Mouse (Mus musculus) forebrain, embryonic 16.5 days (tissue): Measurements from ENCODE around the gene Fcer1g. TPM values are rescaled to one million over a fixed set of nuclear protein-coding genes. Genes with fewer than 3 reads are reported as not detected.

Experiments used
- ATAC-seq: fragments of 200-750 bp; cut with Nextera tagmentation; 2 replicates; pipeline ENCODE4 v1.8.0; 2017; ENCODE audit warnings: mild to moderate bottlenecking, moderate library complexity
- H3K27ac ChIP-seq: fragments of 300-500 bp; sonication (generic); 2 replicates; pipeline ENCODE4 v1.5.1; 2014; ENCODE audit warnings: low read length, control low read depth
- H3K27me3 ChIP-seq: fragments of 300-500 bp; sonication (generic); replicated peaks from 2 replicates; pipeline ENCODE4 v1.6.1; 2014; ENCODE audit warnings: low read length; ENCODE audit not compliant: control insufficient read depth, insufficient read depth
- H3K36me3 ChIP-seq: fragments of 300-500 bp; sonication (generic); 2 replicates; pipeline ENCODE4 v1.6.1; 2014; ENCODE audit not compliant: control insufficient read depth, insufficient read depth
- H3K4me1 ChIP-seq: fragments of 300-500 bp; sonication (generic); replicated peaks from 2 replicates; pipeline ENCODE4 v1.6.1; 2014; ENCODE audit warnings: low read length; ENCODE audit not compliant: control insufficient read depth, insufficient read depth
- H3K4me2 ChIP-seq: fragments of 300-500 bp; sonication (generic); 2 replicates; pipeline ENCODE4 v1.6.1; 2014; ENCODE audit warnings: mild to moderate bottlenecking, low read length, control low read depth
- H3K4me3 ChIP-seq: fragments of 300-500 bp; sonication (generic); replicated peaks from 2 replicates; pipeline ENCODE4 v1.5.1; 2014; ENCODE audit warnings: mild to moderate bottlenecking, low read length, control low read depth
- H3K9ac ChIP-seq: fragments of 300-500 bp; sonication (generic); replicated peaks from 2 replicates; pipeline ENCODE4 v1.6.1; 2014; ENCODE audit warnings: low read depth, low read length, control low read depth
- H3K9me3 ChIP-seq: fragments of 300-500 bp; sonication (generic); 2 replicates; pipeline ENCODE4 v1.6.1; 2016; ENCODE audit warnings: low read length; ENCODE audit not compliant: control insufficient read depth
- WGBS: fragments of 180-500 bp; shearing (Covaris S2); extraction: QIAGEN DNeasy Blood & Tissue Kit; methylation state at CpG from one replicate; pipeline ENCODE4 v1.1.7; 2014; 5-methylcytosine and 5-hydroxymethylcytosine counted together
- polyA plus RNA-seq: library from polyadenylated mRNA; unstranded; fragments of >200 nt; fragmentation: Nextera tagmentation; extraction: Ambion mirVana; gene quantifications from 2 replicates; pipeline ENCODE4 v1.2.1, GENCODE M21; 2015

Gene Fcer1g
- polyA plus RNA-seq, 1 experiment from 2014 or later = 15.7 TPM

DNA sequence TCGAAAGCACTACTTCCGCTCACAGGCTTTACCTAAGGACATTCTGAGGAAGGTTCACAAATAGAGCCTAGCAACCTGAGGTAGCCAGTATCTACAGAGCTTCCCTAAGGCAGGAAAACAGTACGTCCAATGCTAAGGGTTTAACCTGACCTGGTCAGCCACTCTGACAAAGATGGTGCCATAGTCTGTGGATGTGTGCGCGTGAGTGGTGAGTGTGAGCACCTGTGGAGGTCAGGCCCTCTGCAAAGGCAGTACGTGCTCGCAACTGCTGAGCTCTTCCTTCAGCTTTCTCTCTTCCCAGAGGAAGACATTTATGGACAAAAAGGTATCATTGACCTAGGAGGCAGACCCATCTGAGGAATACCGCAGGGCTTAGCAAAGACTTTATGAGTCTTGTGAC lies 44.3 kb upstream of the Fcer1g start:
- peaks cover 22% of the 10 kb centered on the region for H3K36me3 ChIP-seq
- H3K4me1 ChIP-seq = peaks cover 18% of the 10 kb centered on the region
- no peak for ATAC-seq
- H3K27me3 ChIP-seq = no peaks in the 10 kb centered on the region
- H3K4me2 ChIP-seq = no peak overlapping the region
- no peaks in the 10 kb centered on the region for H3K9me3 ChIP-seq
- H3K4me3 ChIP-seq = no peak overlapping the region
- 95% methylated on average over 8 of the region's 8 CpGs for WGBS
- H3K27ac ChIP-seq = no peak overlapping the region
- no peak overlapping the region for H3K9ac ChIP-seq

DNA sequence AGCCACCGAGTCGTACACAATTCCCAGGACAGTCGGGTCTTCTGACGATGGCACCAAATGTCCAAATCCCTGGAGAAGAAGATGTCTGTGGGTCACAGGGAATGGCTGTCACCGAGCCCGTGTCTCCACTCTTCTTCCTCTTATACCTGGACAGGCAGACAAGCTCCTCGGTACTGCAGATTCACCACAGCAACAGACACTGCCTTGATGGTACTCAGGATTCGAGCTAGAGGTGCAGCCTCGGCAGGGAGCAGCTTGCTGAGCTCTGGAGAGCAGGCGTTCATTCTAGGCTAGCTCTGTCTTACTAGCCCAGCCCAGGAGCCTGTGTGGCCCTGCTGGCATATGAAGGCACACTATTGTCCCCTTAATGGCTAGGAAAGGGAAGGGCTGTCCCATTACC lies 43.6 kb upstream of the Fcer1g start:
- Histone ChIP-seq H3K4me2 (no peak overlapping the region), H3K9me3 (no peaks in the 10 kb centered on the region), H3K27ac (no peak overlapping the region), H3K27me3 (no peaks in the 10 kb centered on the region), H3K4me3 (no peak overlapping the region), H3K4me1 (peaks cover 18% of the 10 kb centered on the region), H3K9ac (no peak overlapping the region), H3K36me3 (peaks cover 22% of the 10 kb centered on the region)
- WGBS = 90% methylated on average over 10 of the region's 10 CpGs
- ATAC-seq = no peak

DNA sequence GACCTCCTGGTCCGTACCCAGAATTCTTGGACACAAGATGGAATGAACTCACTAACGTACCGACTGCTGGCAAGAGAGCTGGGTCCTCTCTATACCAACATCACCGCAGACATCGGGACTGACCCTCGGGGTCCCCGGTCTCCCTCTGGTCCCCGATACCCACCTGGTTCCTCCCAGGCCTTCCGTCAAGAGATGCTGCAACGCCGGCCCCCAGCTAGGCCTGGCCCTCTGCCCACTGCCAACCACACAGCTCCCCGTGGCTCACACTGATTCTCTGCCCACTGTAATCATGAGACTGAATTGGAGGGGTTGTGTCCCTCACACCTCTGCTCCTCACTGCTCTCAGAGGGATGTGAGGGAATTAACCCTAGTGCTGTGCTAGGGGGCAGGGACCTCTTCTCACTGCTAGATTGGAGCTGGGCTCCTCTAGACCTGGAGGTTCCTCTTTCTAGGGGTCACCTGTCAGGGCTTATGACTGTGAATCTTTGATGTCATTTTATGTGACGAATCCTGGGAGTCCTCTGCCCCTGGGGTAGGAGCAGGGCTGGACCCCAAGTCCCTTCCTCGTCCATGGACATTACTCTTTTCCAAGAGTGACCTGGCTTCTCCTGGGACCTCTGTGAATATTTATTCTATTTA lies 42.1 kb upstream of the Fcer1g start:
- Histone ChIP-seq H3K27ac (no peak overlapping the region), H3K27me3 (no peaks in the 10 kb centered on the region), H3K4me3 (no peak overlapping the region), H3K9ac (no peak overlapping the region), H3K4me1 (peaks cover 20% of the 10 kb centered on the region), H3K4me2 (no peak overlapping the region), H3K9me3 (no peaks in the 10 kb centered on the region), H3K36me3 (peaks cover 26% of the 10 kb centered on the region)
- no peak for ATAC-seq
- WGBS = 96% methylated on average over 14 of the region's 14 CpGs

DNA sequence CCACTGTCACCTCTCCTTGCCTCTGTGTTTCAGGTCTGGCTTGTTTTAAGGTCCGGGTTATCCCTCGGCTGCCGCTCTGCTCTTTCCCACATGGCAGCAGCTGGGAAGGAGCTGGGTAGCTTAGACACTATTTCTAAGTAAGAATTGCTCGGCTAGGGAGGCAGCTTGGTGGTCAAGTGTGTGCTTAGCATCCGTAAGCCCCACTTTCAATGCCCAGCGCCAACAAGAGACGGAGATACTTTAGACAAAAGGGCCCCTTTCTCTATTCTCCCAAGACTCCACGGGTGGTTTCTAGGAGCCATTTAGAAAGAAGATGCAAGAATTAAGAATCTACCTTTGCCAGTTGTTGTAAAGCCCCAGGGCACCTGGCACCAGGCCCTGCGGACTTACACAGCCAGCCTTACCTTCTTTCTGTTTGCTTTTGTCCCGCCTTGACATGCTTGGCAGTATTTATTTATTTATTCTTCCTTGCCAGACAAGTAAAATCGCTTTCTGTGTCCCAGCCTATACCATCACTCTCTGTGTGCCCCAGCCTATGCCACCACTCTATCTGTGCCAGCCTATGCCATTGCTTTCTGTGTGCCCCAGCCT lies 41.1 kb upstream of the Fcer1g start:
- Histone ChIP-seq H3K36me3 (peaks cover 26% of the 10 kb centered on the region), H3K4me3 (no peak overlapping the region), H3K9me3 (no peaks in the 10 kb centered on the region), H3K27me3 (no peaks in the 10 kb centered on the region), H3K4me2 (no peak overlapping the region), H3K4me1 (peaks cover 23% of the 10 kb centered on the region), H3K27ac (no peak overlapping the region), H3K9ac (no peak overlapping the region)
- 70% methylated on average over 11 of the region's 11 CpGs for WGBS
- no peak for ATAC-seq

DNA sequence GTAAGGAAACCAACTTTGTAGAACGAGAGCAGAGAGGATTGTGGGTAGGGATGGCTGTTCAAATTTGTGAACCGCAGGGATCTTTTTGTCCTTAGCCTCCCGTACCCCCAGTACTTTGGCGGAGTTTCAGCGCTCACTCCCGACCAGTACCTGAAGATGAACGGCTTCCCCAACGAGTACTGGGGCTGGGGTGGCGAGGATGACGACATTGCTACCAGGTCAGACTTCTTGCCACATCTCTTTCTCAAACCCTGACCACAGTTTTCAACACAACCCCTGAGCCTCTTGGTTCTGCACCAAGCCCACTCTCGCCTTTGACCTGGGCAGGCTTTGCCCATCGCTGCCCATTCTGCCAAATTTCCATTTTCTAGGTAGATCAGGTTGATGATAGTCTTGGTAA lies 40.0 kb upstream of the Fcer1g start:
- H3K9me3 ChIP-seq = no peaks in the 10 kb centered on the region
- no peak for ATAC-seq
- H3K27me3 ChIP-seq = no peaks in the 10 kb centered on the region
- no peak overlapping the region for H3K9ac ChIP-seq
- peaks cover 22% of the 10 kb centered on the region for H3K4me1 ChIP-seq
- WGBS = 90% methylated on average over 12 of the region's 12 CpGs
- peaks cover 26% of the 10 kb centered on the region for H3K36me3 ChIP-seq
- no peak overlapping the region for H3K4me2 ChIP-seq
- no peak overlapping the region for H3K4me3 ChIP-seq
- H3K27ac ChIP-seq = no peak overlapping the region

DNA sequence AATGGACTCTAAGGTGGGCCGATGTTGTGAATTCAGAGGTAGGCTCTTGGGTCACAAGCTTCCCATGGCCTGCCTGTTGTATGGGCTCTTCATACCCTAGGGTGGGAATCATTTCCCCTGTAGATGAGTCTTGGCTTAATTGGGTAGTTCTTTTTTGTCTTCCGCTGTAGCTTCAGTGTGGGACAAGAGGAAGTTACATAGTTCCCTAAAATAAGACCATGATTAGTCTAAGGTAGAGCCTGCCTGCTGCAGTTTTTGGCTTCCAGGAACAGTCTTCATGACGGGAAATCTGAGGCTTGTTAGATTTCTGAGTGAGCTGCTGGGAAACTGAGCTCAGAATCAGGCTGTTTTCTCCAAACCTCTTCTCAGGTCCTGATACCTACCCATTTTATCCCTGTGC lies 37.9 kb upstream of the Fcer1g start:
- Histone ChIP-seq H3K9me3 (no peaks in the 10 kb centered on the region), H3K9ac (no peak overlapping the region), H3K27me3 (no peaks in the 10 kb centered on the region), H3K4me1 (peaks cover 22% of the 10 kb centered on the region), H3K27ac (no peak overlapping the region), H3K4me2 (no peak overlapping the region), H3K4me3 (no peak overlapping the region), H3K36me3 (peaks cover 26% of the 10 kb centered on the region)
- WGBS = 94% methylated on average over 3 of the region's 3 CpGs
- ATAC-seq = no peak

DNA sequence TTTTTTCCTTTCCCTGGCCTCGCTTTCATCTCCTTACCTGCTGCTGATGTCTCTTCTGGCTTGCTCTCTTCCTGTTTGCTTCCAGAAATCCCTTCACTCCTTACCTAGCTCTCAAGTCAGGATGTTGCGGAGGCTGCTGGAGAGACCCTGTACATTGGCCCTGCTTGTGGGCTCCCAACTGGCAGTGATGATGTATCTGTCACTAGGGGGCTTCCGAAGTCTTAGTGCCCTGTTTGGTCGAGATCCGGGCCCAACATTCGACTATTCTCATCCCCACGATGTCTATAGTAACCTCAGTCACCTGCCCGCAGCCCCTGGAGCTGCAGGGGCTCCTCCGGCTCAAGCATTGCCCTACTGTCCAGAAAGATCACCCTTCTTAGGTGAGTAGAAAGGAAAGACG lies 37.5 kb upstream of the Fcer1g start:
- peak overlapping the region; percentile 92 for H3K4me2 ChIP-seq
- no peaks in the 10 kb centered on the region for H3K9me3 ChIP-seq
- H3K9ac ChIP-seq = no peak overlapping the region
- H3K4me1 ChIP-seq = peaks cover 22% of the 10 kb centered on the region
- no peak overlapping the region for H3K4me3 ChIP-seq
- ATAC-seq = no peak
- H3K27me3 ChIP-seq = no peaks in the 10 kb centered on the region
- 77% methylated on average over 10 of the region's 10 CpGs for WGBS
- H3K36me3 ChIP-seq = peaks cover 22% of the 10 kb centered on the region
- H3K27ac ChIP-seq = no peak overlapping the region

DNA sequence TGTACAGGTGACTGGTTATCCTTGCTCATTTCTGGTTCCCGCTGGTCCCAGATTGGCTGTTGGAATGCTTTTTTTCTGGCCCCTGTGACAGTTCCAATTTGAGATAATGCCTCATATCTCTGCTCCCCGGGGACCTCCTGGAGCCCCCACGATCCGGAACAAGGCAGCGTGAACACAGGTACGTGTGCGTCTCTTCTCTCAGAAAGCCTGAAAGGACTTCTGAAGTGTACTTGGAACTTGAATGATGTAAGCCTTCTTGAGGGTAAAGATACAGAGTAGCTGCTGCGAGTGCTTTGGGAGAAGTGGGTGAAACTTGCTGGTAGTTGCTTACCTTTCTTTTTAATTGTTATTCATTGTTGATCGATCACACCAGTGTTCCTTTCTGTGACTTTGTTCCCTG lies 37.0 kb upstream of the Fcer1g start:
- H3K27ac ChIP-seq = no peak overlapping the region
- H3K36me3 ChIP-seq = peaks cover 17% of the 10 kb centered on the region
- no peak for ATAC-seq
- no peaks in the 10 kb centered on the region for H3K27me3 ChIP-seq
- H3K4me1 ChIP-seq = peaks cover 22% of the 10 kb centered on the region
- H3K4me2 ChIP-seq = peak overlapping the region; percentile 92
- no peaks in the 10 kb centered on the region for H3K9me3 ChIP-seq
- H3K4me3 ChIP-seq = peak overlapping the region; percentile 61
- H3K9ac ChIP-seq = peak overlapping the region; percentile 73; the same call in 1 of the 2 replicates
- WGBS = 58% methylated on average over 9 of the region's 9 CpGs

DNA sequence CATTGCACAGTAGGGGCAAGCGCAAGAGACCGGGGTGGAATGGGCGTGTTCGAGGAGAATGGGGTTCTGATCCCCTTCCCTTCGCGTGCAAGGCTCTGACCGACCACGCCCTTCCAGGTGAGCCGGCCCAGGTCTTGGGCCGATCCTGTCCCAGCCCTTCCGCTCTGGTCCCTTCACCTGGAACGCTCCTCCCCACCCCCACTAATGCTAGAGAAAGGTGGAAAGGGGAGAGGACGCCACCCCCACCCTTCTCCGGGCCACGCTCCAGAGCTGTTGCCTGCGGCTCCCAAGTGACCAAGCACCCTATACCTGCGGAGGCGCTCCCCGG lies 36.4 kb upstream of the Fcer1g start:
- Histone ChIP-seq H3K4me2 (peak overlapping the region; percentile 92), H3K4me3 (peak overlapping the region; percentile 61), H3K9ac (peak overlapping the region; percentile 73), H3K27ac (no peak overlapping the region), H3K9me3 (no peaks in the 10 kb centered on the region), H3K27me3 (no peaks in the 10 kb centered on the region), H3K36me3 (peaks cover 12% of the 10 kb centered on the region), H3K4me1 (peaks cover 22% of the 10 kb centered on the region)
- WGBS = under 1% methylated on average over 19 of the region's 19 CpGs
- ATAC-seq = peak; percentile 66
